Mouse (Mus musculus) stomach, embryonic 16.5 days (tissue): Measurements from ENCODE around the gene Gins3. TPM values are rescaled to one million over a fixed set of nuclear protein-coding genes. Genes with fewer than 3 reads are reported as not detected.

ENCODE experiments used
- ATAC-seq: fragments of 200-750 bp; cut with Nextera tagmentation; 2 replicates; pipeline ENCODE4 v1.8.0; 2017; ENCODE audit warnings: moderate number of reproducible peaks, moderate TSS enrichment; ENCODE audit not compliant: insufficient read depth, low FRiP score
- H3K27ac ChIP-seq: fragments of 300-500 bp; sonication (generic); 2 replicates; pipeline ENCODE4 v1.5.1; 2014; ENCODE audit warnings: low read length
- H3K27me3 ChIP-seq: fragments of 300-500 bp; sonication (generic); 2 replicates; pipeline ENCODE4 v1.6.1; 2014; ENCODE audit warnings: low read length, control low read depth, mixed read lengths; ENCODE audit not compliant: control insufficient read depth, insufficient read depth
- H3K36me3 ChIP-seq: fragments of 300-500 bp; sonication (generic); 2 replicates; pipeline ENCODE4 v1.6.1; 2014; ENCODE audit warnings: low read length; ENCODE audit not compliant: control insufficient read depth, insufficient read depth
- H3K4me1 ChIP-seq: fragments of 300-500 bp; sonication (generic); 2 replicates; pipeline ENCODE4 v1.6.1; 2014; ENCODE audit warnings: low read length, control low read depth, mixed read lengths; ENCODE audit not compliant: control insufficient read depth, insufficient read depth
- H3K4me2 ChIP-seq: fragments of 300-500 bp; sonication (generic); 2 replicates; pipeline ENCODE4 v1.6.1; 2014; ENCODE audit warnings: low read depth, low read length, mixed read lengths
- H3K4me3 ChIP-seq: fragments of 300-500 bp; sonication (generic); replicated peaks from 2 replicates; pipeline ENCODE4 v1.5.1; 2014; ENCODE audit warnings: mild to moderate bottlenecking, low read length
- H3K9ac ChIP-seq: fragments of 300-500 bp; sonication (generic); 2 replicates; pipeline ENCODE4 v1.6.1; 2014; ENCODE audit warnings: low read length
- H3K9me3 ChIP-seq: fragments of 300-500 bp; sonication (generic); replicated peaks from 2 replicates; pipeline ENCODE4 v1.6.1; 2016; ENCODE audit warnings: low read length, control low read depth; ENCODE audit not compliant: control insufficient read depth
- WGBS: fragments of 180-500 bp; shearing (Covaris S2); extraction: QIAGEN DNeasy Blood & Tissue Kit; methylation state at CpG from one replicate; pipeline ENCODE4 v1.1.7; 2014; 5-methylcytosine and 5-hydroxymethylcytosine counted together
- polyA plus RNA-seq: library from polyadenylated mRNA; unstranded; fragments of >200 nt; fragmentation: Nextera tagmentation; extraction: Ambion mirVana; gene quantifications from 2 replicates; pipeline ENCODE4 v1.2.1, GENCODE M21; 2015

The Gins3 gene
- polyA plus RNA-seq = 15.8 and 16.1 TPM in 2 replicates

GRCm38 (mm10) chr8:95633262-95634062 is at the start of gene Gins3:
Gins3 (plus strand) TSS chr8:95633453.
- Histone ChIP-seq H3K4me1 (peaks cover 7% of the 10 kb centered on the region; the same call in 1 of the 2 replicates), H3K27ac (no peak within 1 kb of the TSS), H3K9me3 (no peaks in the 10 kb centered on the region), H3K4me2 (peak within 1 kb of the TSS; percentile 75), H3K36me3 (no peaks in the 10 kb centered on the region), H3K27me3 (peaks cover 4% of the 10 kb centered on the region; the same call in 1 of the 2 replicates), H3K4me3 (peak within 1 kb of the TSS; percentile 85), H3K9ac (peak within 1 kb of the TSS; percentile 81)
- WGBS = under 1% methylated on average over 52 of the region's 52 CpGs
- ATAC-seq = peak; percentile 94

- ATAC-seq = no peak
- H3K4me2 ChIP-seq = no peak overlapping the region
- no peaks in the 10 kb centered on the region for H3K27me3 ChIP-seq
- 87% methylated on average over 1 of the region's 1 CpGs for WGBS
- no peaks in the 10 kb centered on the region for H3K36me3 ChIP-seq
- H3K9ac ChIP-seq = no peak overlapping the region
- no peak overlapping the region for H3K4me3 ChIP-seq
- H3K27ac ChIP-seq = no peak overlapping the region
- H3K4me1 ChIP-seq = no peaks in the 10 kb centered on the region
- H3K9me3 ChIP-seq = no peaks in the 10 kb centered on the region
Measured at GRCm38 (mm10) chr8:95587339-95587738, 45.9 kb upstream of the Gins3 start.

GRCm38 (mm10) chr8:95589282-95589681 is 44.0 kb upstream of the Gins3 start:
- H3K9me3 ChIP-seq = no peaks in the 10 kb centered on the region
- ATAC-seq = no peak
- H3K4me2 ChIP-seq = no peak overlapping the region
- H3K4me1 ChIP-seq = no peaks in the 10 kb centered on the region
- no peaks in the 10 kb centered on the region for H3K36me3 ChIP-seq
- H3K27me3 ChIP-seq = no peaks in the 10 kb centered on the region
- no peak overlapping the region for H3K9ac ChIP-seq
- H3K4me3 ChIP-seq = no peak overlapping the region
- WGBS = 68% methylated on average over 10 of the region's 10 CpGs
- no peak overlapping the region for H3K27ac ChIP-seq

GRCm38 (mm10) chr8:95590539-95590938 is 42.7 kb upstream of the Gins3 start:
- no peak overlapping the region for H3K27ac ChIP-seq
- no peaks in the 10 kb centered on the region for H3K27me3 ChIP-seq
- no peaks in the 10 kb centered on the region for H3K9me3 ChIP-seq
- no peak overlapping the region for H3K4me2 ChIP-seq
- H3K36me3 ChIP-seq = no peaks in the 10 kb centered on the region
- H3K4me1 ChIP-seq = no peaks in the 10 kb centered on the region
- H3K4me3 ChIP-seq = no peak overlapping the region
- H3K9ac ChIP-seq = no peak overlapping the region
- 68% methylated on average over 4 of the region's 4 CpGs for WGBS
- ATAC-seq = no peak

GRCm38 (mm10) chr8:95592131-95592780 is 41.0 kb upstream of the Gins3 start:
- Histone ChIP-seq H3K4me1 (no peaks in the 10 kb centered on the region), H3K27ac (no peak overlapping the region), H3K36me3 (no peaks in the 10 kb centered on the region), H3K4me2 (no peak overlapping the region), H3K4me3 (no peak overlapping the region), H3K9me3 (no peaks in the 10 kb centered on the region), H3K9ac (no peak overlapping the region), H3K27me3 (no peaks in the 10 kb centered on the region)
- WGBS = 79% methylated on average over 12 of the region's 12 CpGs
- ATAC-seq = no peak

- no peak overlapping the region for H3K4me2 ChIP-seq
- no peak overlapping the region for H3K27ac ChIP-seq
- 89% methylated on average over 7 of the region's 7 CpGs for WGBS
- H3K4me3 ChIP-seq = no peak overlapping the region
- H3K4me1 ChIP-seq = no peaks in the 10 kb centered on the region
- H3K9ac ChIP-seq = no peak overlapping the region
- H3K9me3 ChIP-seq = no peaks in the 10 kb centered on the region
- no peak for ATAC-seq
- no peaks in the 10 kb centered on the region for H3K27me3 ChIP-seq
- H3K36me3 ChIP-seq = no peaks in the 10 kb centered on the region
Measured at GRCm38 (mm10) chr8:95593439-95594393, 39.5 kb upstream of the Gins3 start.

- ATAC-seq = no peak
- Histone ChIP-seq H3K4me1 (no peaks in the 10 kb centered on the region), H3K4me2 (no peak overlapping the region), H3K9ac (no peak overlapping the region), H3K9me3 (no peaks in the 10 kb centered on the region), H3K4me3 (no peak overlapping the region), H3K27ac (no peak overlapping the region), H3K27me3 (no peaks in the 10 kb centered on the region), H3K36me3 (no peaks in the 10 kb centered on the region)
- 81% methylated on average over 14 of the region's 14 CpGs for WGBS
Measured at GRCm38 (mm10) chr8:95595131-95595530, 38.1 kb upstream of the Gins3 start.

GRCm38 (mm10) chr8:95596841-95597241 is 36.4 kb upstream of the Gins3 start:
- no peaks in the 10 kb centered on the region for H3K36me3 ChIP-seq
- 20% methylated on average over 4 of the region's 4 CpGs for WGBS
- no peak overlapping the region for H3K4me2 ChIP-seq
- no peak overlapping the region for H3K4me3 ChIP-seq
- H3K9ac ChIP-seq = no peak overlapping the region
- no peaks in the 10 kb centered on the region for H3K4me1 ChIP-seq
- ATAC-seq = no peak
- H3K9me3 ChIP-seq = no peaks in the 10 kb centered on the region
- H3K27ac ChIP-seq = no peak overlapping the region
- H3K27me3 ChIP-seq = no peaks in the 10 kb centered on the region
